Mouse (Mus musculus) Patski (cell line): ENCODE results near the gene Adipor1. TPM values are rescaled to one million over a fixed set of nuclear protein-coding genes. Genes with fewer than 3 reads are reported as not detected.

ENCODE experiments used
- ATAC-seq: fragments of 100-300 bp; one replicate; pipeline ENCODE4 v1.8.0; 2021
- CTCF ChIA-PET: fragments of 350-600 bp; sonication (Branson Sonifier 250); formaldehyde crosslinking; loops from one replicate; lab custom pipeline; 2022; ENCODE audit warnings: inconsistent platforms; lab: Charles Lee
- POLR2A ChIA-PET: fragments of 350-600 bp; sonication (Branson Sonifier 250); formaldehyde crosslinking; loops from one replicate; lab custom pipeline; 2022; ENCODE audit warnings: antibody characterized with exemption, inconsistent platforms; lab: Charles Lee
- DNase-seq: peaks from one replicate; pipeline ENCODE4 v3.0.0-alpha.2; 2011; ENCODE audit warnings: low read depth, low spot score
- H3K27me3 ChIP-seq: fragments of 371-371 bp; one replicate; pipeline ENCODE4 v1.5.1; 2021
- CTCF ChIP-seq: fragments of 100-300 bp; IDR thresholded peaks from one replicate; pipeline ENCODE4 v1.5.1; 2021
- in situ Hi-C: fragments of 300-500 bp; cut with MboI; formaldehyde crosslinking; loops from 3 replicates; pipeline ENCODE4 v1.11.1; 2018; ENCODE audit warnings: low pct_unique_long_range_greater_than_20kb, mixed read lengths
- polyA plus RNA-seq: library from polyadenylated mRNA; unstranded; gene quantifications from one replicate; pipeline ENCODE4 v1.2.3, GENCODE M21; 2021

Gene Adipor1
- polyA plus RNA-seq, 1 experiment from 2014 or later = 144 TPM

DNA sequence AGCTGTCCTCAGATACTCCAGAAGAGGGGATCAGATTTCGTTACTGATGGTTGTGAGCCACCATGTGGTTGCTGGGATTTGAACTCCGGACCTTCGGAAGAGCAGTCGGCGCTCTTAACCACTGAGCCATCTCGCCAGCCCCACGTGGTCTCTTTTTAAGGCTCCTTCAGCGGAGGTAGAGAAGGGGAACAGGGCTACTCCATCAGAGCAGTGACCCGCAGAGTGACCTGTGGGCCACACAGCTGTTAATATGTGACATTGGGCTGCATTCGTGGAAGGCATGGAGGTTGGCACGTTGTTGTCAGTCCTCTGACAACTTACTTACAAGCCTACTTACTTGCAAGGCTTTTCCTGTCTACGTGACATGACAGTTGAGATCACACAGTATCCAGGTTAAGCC lies 17.0 kb upstream of the Adipor1 start:
- no peak for TF ChIP-seq CTCF
- ATAC-seq = no peak
- no peaks in the 10 kb centered on the region for H3K27me3 ChIP-seq
- in situ Hi-C loops = no loop called here
- no peak for DNase-seq
- POLR2A ChIA-PET = no interaction called here
- CTCF ChIA-PET = no interaction called here

DNA sequence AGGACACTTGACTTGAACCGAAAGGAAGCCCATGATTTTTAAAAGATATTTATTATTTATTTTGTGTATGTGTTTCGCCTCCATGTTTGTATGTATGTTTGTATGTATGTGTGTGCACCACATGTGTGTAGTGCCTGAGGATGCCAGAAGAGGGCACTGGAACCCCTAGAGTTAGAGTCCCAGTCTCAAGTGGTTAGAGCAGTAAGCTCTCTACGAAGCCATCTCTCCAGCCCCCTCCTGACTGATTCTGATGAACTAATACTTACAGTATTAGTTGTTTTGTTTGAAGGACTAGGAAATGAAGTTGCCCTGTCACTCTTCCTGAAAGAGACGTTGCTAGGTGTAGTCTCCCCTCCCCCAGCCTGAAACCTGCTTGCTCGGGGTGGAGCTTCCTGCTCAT lies 15.4 kb upstream of the Adipor1 start:
- TF ChIP-seq CTCF = no peak
- in situ Hi-C loops = no loop called here
- H3K27me3 ChIP-seq = no peaks in the 10 kb centered on the region
- DNase-seq = no peak
- ChIA-PET POLR2A (no interaction called here), CTCF (no interaction called here)
- ATAC-seq = no peak

- DNase-seq (no peak), ATAC-seq (peak; percentile 84)
- POLR2A ChIA-PET = interaction anchor here (0.6 to 1.1 kb wide), 2 partner anchors 45 to 50 kb away, joined by 4 read pairs; partner anchors contain the start of gene Tmem183a
- in situ Hi-C loops = loop anchor here (5.0 kb wide), 1 partner anchor 43 kb away; the partner anchor contains the start of gene Tmem183a
- CTCF ChIA-PET = interaction anchor here (0.7 to 1.9 kb wide), 3 partner anchors 9 to 14 kb away, joined by 3 to 7 read pairs (median 6); no protein-coding TSS in a partner anchor
- no peak for TF ChIP-seq CTCF
- no peaks in the 10 kb centered on the region for H3K27me3 ChIP-seq
Measured at GRCm38 (mm10) chr1:134405509-134406413, 9.4 kb upstream of the Adipor1 start, which contains the start of gene Cyb5r1. Gene Cyb5r1, plus strand, starts transcription at chr1:134405559.

GRCm38 (mm10) chr1:134406414-134406771 lies 8.8 kb upstream of the Adipor1 start:
- no peaks in the 10 kb centered on the region for H3K27me3 ChIP-seq
- CTCF ChIA-PET = interaction anchor here (1.2 to 1.9 kb wide), 2 partner anchors 12 to 13 kb away, joined by 6 to 7 read pairs; no protein-coding TSS in a partner anchor
- TF ChIP-seq CTCF = no peak
- no peak for DNase-seq
- ATAC-seq = peak; percentile 9
- in situ Hi-C loops = loop anchor here (5.0 kb wide), 1 partner anchor 44 kb away; the partner anchor contains the start of gene Tmem183a
- POLR2A ChIA-PET = interaction anchor here (1.1 to 1.2 kb wide), 2 partner anchors 37 to 45 kb away, joined by 4 read pairs; partner anchors contain the start of gene Tmem183a

DNA sequence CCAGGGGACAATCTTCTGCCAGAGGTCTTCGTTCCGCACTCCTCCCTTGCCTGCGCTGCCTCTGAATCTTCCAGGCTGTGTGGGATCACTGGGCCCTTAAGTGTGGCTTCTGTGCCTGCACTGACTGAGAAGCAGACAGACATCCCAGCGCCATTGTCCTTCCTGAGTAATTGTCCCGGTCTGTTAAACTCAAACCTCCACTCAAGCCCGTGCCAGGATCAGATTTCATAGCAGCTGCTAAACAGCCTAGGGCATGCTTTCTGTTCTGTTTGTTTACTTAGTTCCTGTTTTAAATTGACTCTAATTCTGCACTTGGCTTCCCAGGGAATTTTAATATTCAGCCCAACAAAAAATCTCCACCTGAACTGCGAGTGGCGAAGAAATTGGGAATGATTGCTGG lies 7.1 kb upstream of the Adipor1 start:
- DNase-seq = peak; percentile 75
- H3K27me3 ChIP-seq = no peaks in the 10 kb centered on the region
- in situ Hi-C loops = loop anchor here (5.0 kb wide), 1 partner anchor 46 kb away; the partner anchor contains the start of gene Tmem183a
- ChIA-PET CTCF (no interaction called here), POLR2A (no interaction called here)
- TF ChIP-seq CTCF = no peak
- ATAC-seq = peak; percentile 27

GRCm38 (mm10) chr1:134411706-134412629 lies 3.2 kb upstream of the Adipor1 start:
- ChIA-PET POLR2A (no interaction called here), CTCF (interaction anchor here (1.0 kb wide), 1 partner anchor 79 kb away, joined by 3 read pairs; no protein-coding TSS in a partner anchor)
- DNase-seq (no peak), ATAC-seq (no peak)
- in situ Hi-C loops = no loop called here
- no peaks in the 10 kb centered on the region for H3K27me3 ChIP-seq
- no peak for TF ChIP-seq CTCF

DNA sequence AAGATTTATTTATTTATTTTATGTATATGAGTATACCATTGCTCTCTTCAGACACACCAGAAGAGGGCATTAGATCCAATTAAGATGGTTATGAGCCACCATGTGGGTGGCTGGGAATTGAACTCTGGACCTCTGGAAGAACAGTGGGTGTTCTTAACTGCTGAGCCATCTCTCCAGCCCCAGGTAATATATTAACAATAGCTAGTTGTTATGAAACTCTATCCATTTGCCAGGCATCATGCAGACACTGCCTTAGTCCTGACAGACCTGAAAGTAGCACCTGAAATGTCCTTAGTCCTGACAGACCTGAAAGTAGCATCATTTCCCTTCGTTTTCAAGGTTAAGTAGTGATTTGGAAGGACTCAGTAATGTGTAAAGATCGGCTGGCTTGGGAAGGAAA lies 1.1 kb upstream of the Adipor1 start:
- POLR2A ChIA-PET = no interaction called here
- TF ChIP-seq CTCF = no peak
- DNase-seq = no peak
- in situ Hi-C loops = no loop called here
- no peaks in the 10 kb centered on the region for H3K27me3 ChIP-seq
- CTCF ChIA-PET = interaction anchor here (0.8 to 1.0 kb wide), 2 partner anchors 8 to 22 kb away, joined by 3 read pairs; no protein-coding TSS in a partner anchor
- ATAC-seq = no peak

GRCm38 (mm10) chr1:134414501-134415167 lies 544 bp upstream of the Adipor1 start:
- no peak for DNase-seq
- ChIA-PET POLR2A (interaction anchor here (0.6 kb wide), 1 partner anchor 55 kb away, joined by 3 read pairs; no protein-coding TSS in a partner anchor), CTCF (interaction anchor here (0.8 to 1.0 kb wide), 2 partner anchors 9 to 22 kb away, joined by 3 read pairs; no protein-coding TSS in a partner anchor)
- in situ Hi-C loops = no loop called here
- no peak for TF ChIP-seq CTCF
- ATAC-seq = peak; percentile 17
- no peaks in the 10 kb centered on the region for H3K27me3 ChIP-seq

DNA sequence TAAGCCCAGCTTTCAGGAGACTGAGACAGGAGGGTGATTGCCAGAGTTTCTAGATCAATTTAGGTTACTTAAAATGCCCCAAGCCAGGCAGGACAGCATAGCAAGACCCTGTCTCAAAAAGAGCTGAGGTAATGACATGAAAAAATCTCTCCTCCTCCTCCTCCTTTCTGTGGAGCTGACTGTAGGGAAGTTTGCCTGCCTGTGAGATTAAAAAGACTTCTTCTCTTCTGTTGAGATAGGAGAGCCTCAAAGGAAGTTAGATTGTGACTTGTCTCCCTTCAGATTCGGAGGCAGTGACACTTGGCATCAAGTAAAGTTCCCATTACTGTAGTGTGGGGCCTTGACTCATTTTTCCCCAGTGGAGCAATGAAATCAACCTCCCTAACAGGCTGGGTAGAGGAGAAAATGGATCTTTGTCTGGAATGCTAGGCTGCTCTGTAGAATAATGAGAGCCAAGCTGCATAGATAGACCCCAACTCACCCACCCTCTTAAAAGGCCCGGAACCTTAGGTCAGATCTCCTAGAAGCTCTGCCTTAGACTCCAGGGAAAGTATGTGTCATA lies 3.3 kb downstream of the Adipor1 start:
- ATAC-seq (no peak), DNase-seq (no peak)
- no peaks in the 10 kb centered on the region for H3K27me3 ChIP-seq
- in situ Hi-C loops = no loop called here
- TF ChIP-seq CTCF = no peak
- ChIA-PET CTCF (interaction anchor here (1.5 to 1.7 kb wide), 2 partner anchors 13 to 31 kb away, joined by 5 to 6 read pairs; partner anchors contain the start of gene Cyb5r1), POLR2A (no interaction called here)
